Mouse (Mus musculus): Measurements from ENCODE around the gene Scoc. TPM values are rescaled to one million over a fixed set of nuclear protein-coding genes. Genes with fewer than 3 reads are reported as not detected.
A peak's percentile ranks its signal among the peaks of the same experiment; 100 is the strongest.
"Not testable (repeated sequence)": the region's sequence is repeated elsewhere in the genome, so short reads cannot be mapped to it uniquely, and the experiment has no call there.

Gene Scoc
- 96.0 and 117 TPM in 2 replicates for polyA plus RNA-seq (2015; fragmentation: Nextera tagmentation; extraction: Ambion mirVana)

GRCm38 (mm10) chr8:83458222-83458621, at the start of gene Scoc:
Scoc (minus strand) TSS chr8:83458391.
- no peaks in the 10 kb centered on the region for H3K9me3 ChIP-seq
- H3K4me3 ChIP-seq (replicated peaks), result 0 out of 2 replicates have a peak within 1 kb of the TSS, but pooled peaks have one; percentile 10
- ATAC-seq, result peak; percentile 91
- H3K27ac ChIP-seq, result peak within 1 kb of the TSS; percentile 72
- H3K4me2 ChIP-seq (replicated peaks), result peak within 1 kb of the TSS; percentile 38
- no peaks in the 10 kb centered on the region for H3K27me3 ChIP-seq (replicated peaks)
- WGBS, result 63% methylated on average over 14 of the region's 14 CpGs
- no peaks in the 10 kb centered on the region; the same call in 1 of the 2 replicates for H3K4me1 ChIP-seq (replicated peaks)
- no peaks in the 10 kb centered on the region for H3K36me3 ChIP-seq
- no peak within 1 kb of the TSS for H3K9ac ChIP-seq

- Histone ChIP-seq H3K4me3 (replicated peaks) (no peak overlapping the region), H3K36me3 (no peaks in the 10 kb centered on the region), H3K27me3 (replicated peaks) (no peaks in the 10 kb centered on the region), H3K4me2 (replicated peaks) (no peak overlapping the region), H3K9me3 (no peaks in the 10 kb centered on the region), H3K27ac (no peak overlapping the region), H3K4me1 (replicated peaks) (no peaks in the 10 kb centered on the region), H3K9ac (no peak overlapping the region)
- no peak for ATAC-seq
- WGBS, result 67% methylated on average over 3 of the region's 3 CpGs
Observed at GRCm38 (mm10) chr8:83459606-83460005, 1.4 kb upstream of the Scoc start.

GRCm38 (mm10) chr8:83457121-83457520, 1.1 kb downstream of the Scoc start:
- no peaks in the 10 kb centered on the region for H3K27me3 ChIP-seq (replicated peaks)
- H3K9ac ChIP-seq, result no peak overlapping the region
- H3K36me3 ChIP-seq, result no peaks in the 10 kb centered on the region
- H3K27ac ChIP-seq, result peak overlapping the region; percentile 54
- peak overlapping the region; percentile 26; the same call in 1 of the 2 replicates for H3K4me2 ChIP-seq (replicated peaks)
- H3K4me3 ChIP-seq (replicated peaks), result no peak overlapping the region
- WGBS, result 43% methylated on average over 6 of the region's 6 CpGs
- peak; percentile 86 for ATAC-seq
- no peaks in the 10 kb centered on the region; the same call in 1 of the 2 replicates for H3K4me1 ChIP-seq (replicated peaks)
- no peaks in the 10 kb centered on the region for H3K9me3 ChIP-seq

GRCm38 (mm10) chr8:83451056-83451455, 7.1 kb downstream of the Scoc start:
- Histone ChIP-seq H3K27me3 (replicated peaks) (no peaks in the 10 kb centered on the region), H3K4me1 (replicated peaks) (no peaks in the 10 kb centered on the region; the same call in 1 of the 2 replicates), H3K36me3 (no peaks in the 10 kb centered on the region), H3K27ac (no peak overlapping the region), H3K4me3 (replicated peaks) (no peak overlapping the region), H3K9ac (no peak overlapping the region), H3K9me3 (no peaks in the 10 kb centered on the region), H3K4me2 (replicated peaks) (no peak overlapping the region)
- WGBS, result 25% methylated on average over 3 of the region's 3 CpGs
- ATAC-seq, result peak; percentile 56; the same call in 1 of the 2 replicates

- Histone ChIP-seq H3K36me3 (no peaks in the 10 kb centered on the region), H3K27ac (no peak overlapping the region), H3K9me3 (no peaks in the 10 kb centered on the region), H3K4me1 (replicated peaks) (no peaks in the 10 kb centered on the region; the same call in 1 of the 2 replicates), H3K4me2 (replicated peaks) (no peak overlapping the region), H3K4me3 (replicated peaks) (no peak overlapping the region), H3K27me3 (replicated peaks) (no peaks in the 10 kb centered on the region), H3K9ac (no peak overlapping the region)
- 70% methylated on average over 1 of the region's 1 CpGs for WGBS
- ATAC-seq, result no peak
Observed at GRCm38 (mm10) chr8:83449960-83450359, 8.2 kb downstream of the Scoc start.

- Histone ChIP-seq H3K4me2 (replicated peaks) (peak overlapping the region; percentile 62), H3K36me3 (no peaks in the 10 kb centered on the region), H3K4me1 (replicated peaks) (no peaks in the 10 kb centered on the region), H3K27ac (peak overlapping the region; percentile 25; the same call in 1 of the 2 replicates), H3K27me3 (replicated peaks) (no peaks in the 10 kb centered on the region), H3K4me3 (replicated peaks) (peak overlapping the region; percentile 70), H3K9ac (no peak overlapping the region), H3K9me3 (no peaks in the 10 kb centered on the region)
- ATAC-seq, result no peak
- WGBS, result 37% methylated on average over 5 of the region's 5 CpGs
Observed at GRCm38 (mm10) chr8:83443052-83443400, 15.2 kb downstream of the Scoc start.

- Histone ChIP-seq H3K4me2 (replicated peaks) (peak overlapping the region; percentile 62), H3K4me1 (replicated peaks) (no peaks in the 10 kb centered on the region), H3K9me3 (no peaks in the 10 kb centered on the region), H3K9ac (peak overlapping the region; percentile 84), H3K36me3 (peaks cover 5% of the 10 kb centered on the region; the same call in 1 of the 2 replicates), H3K4me3 (replicated peaks) (peak overlapping the region; percentile 70), H3K27ac (peak overlapping the region; percentile 86), H3K27me3 (replicated peaks) (no peaks in the 10 kb centered on the region)
- under 1% methylated on average over 52 of the region's 64 CpGs for WGBS
- peak; percentile 100 for ATAC-seq
Observed at GRCm38 (mm10) chr8:83442243-83443051, 15.7 kb downstream of the Scoc start.

GRCm38 (mm10) chr8:83441656-83442242, 16.4 kb downstream of the Scoc start:
- Histone ChIP-seq H3K4me3 (replicated peaks) (peak overlapping the region; percentile 70), H3K4me1 (replicated peaks) (no peaks in the 10 kb centered on the region)
- 2% methylated on average over 29 of the region's 29 CpGs for WGBS

GRCm38 (mm10) chr8:83437077-83437476, 21.1 kb downstream of the Scoc start:
- Histone ChIP-seq H3K36me3 (peaks cover 8% of the 10 kb centered on the region; the same call in 1 of the 2 replicates), H3K4me2 (replicated peaks) (no peak overlapping the region), H3K9me3 (no peaks in the 10 kb centered on the region), H3K4me1 (replicated peaks) (no peaks in the 10 kb centered on the region), H3K9ac (no peak overlapping the region), H3K27ac (no peak overlapping the region), H3K4me3 (replicated peaks) (no peak overlapping the region), H3K27me3 (replicated peaks) (no peaks in the 10 kb centered on the region)
- WGBS, result 74% methylated on average over 1 of the region's 1 CpGs
- ATAC-seq, result no peak

More at GRCm38 (mm10) chr8:83441656-83442242, 16.4 kb downstream of the Scoc start:
- Histone ChIP-seq H3K27ac (peak overlapping the region; percentile 86), H3K9ac (peak overlapping the region; percentile 84), H3K9me3 (no peaks in the 10 kb centered on the region), H3K4me2 (replicated peaks) (peak overlapping the region; percentile 62), H3K36me3 (peaks cover 5% of the 10 kb centered on the region; the same call in 1 of the 2 replicates), H3K27me3 (replicated peaks) (no peaks in the 10 kb centered on the region)
- no peak for ATAC-seq

GRCm38 (mm10) chr8:83429071-83429524, 29.1 kb downstream of the Scoc start:
- peak; percentile 58; the same call in 1 of the 2 replicates for ATAC-seq
- Histone ChIP-seq H3K9me3 (no peaks in the 10 kb centered on the region), H3K4me2 (replicated peaks) (no peak overlapping the region), H3K36me3 (peaks cover 4% of the 10 kb centered on the region; the same call in 1 of the 2 replicates), H3K4me3 (replicated peaks) (no peak overlapping the region), H3K27ac (no peak overlapping the region), H3K27me3 (replicated peaks) (no peaks in the 10 kb centered on the region), H3K9ac (no peak overlapping the region), H3K4me1 (replicated peaks) (no peaks in the 10 kb centered on the region)
- WGBS, result 62% methylated on average over 4 of the region's 4 CpGs

- not testable (repeated sequence) for H3K36me3 ChIP-seq
Observed at GRCm38 (mm10) chr8:83428621-83429020, 29.6 kb downstream of the Scoc start.

GRCm38 (mm10) chr8:83426949-83427348, 31.2 kb downstream of the Scoc start:
- Histone ChIP-seq H3K9me3 (no peaks in the 10 kb centered on the region), H3K4me3 (replicated peaks) (no peak overlapping the region), H3K27ac (no peak overlapping the region), H3K9ac (no peak overlapping the region), H3K27me3 (replicated peaks) (no peaks in the 10 kb centered on the region), H3K4me2 (replicated peaks) (no peak overlapping the region), H3K4me1 (replicated peaks) (no peaks in the 10 kb centered on the region), H3K36me3 (no peaks in the 10 kb centered on the region)
- ATAC-seq, result no peak
- WGBS, result 66% methylated on average over 7 of the region's 7 CpGs

More at GRCm38 (mm10) chr8:83428621-83429020, 29.6 kb downstream of the Scoc start:
- not testable (repeated sequence) for H3K27ac ChIP-seq; H3K4me1 ChIP-seq (replicated peaks); H3K4me3 ChIP-seq (replicated peaks); ATAC-seq; H3K4me2 ChIP-seq (replicated peaks); H3K9ac ChIP-seq; H3K9me3 ChIP-seq; H3K27me3 ChIP-seq (replicated peaks)
- 89% methylated on average over 3 of the region's 3 CpGs for WGBS
